Mouse (Mus musculus) cerebellum, postnatal 10 days (tissue): ENCODE measurements around the gene Thrap3.
A peak's percentile ranks its signal among the peaks of the same experiment; 100 is the strongest.

Source experiments
- DNase-seq, 2 experiments: peaks; one replicate each; pipeline ENCODE4 v3.0.0; 2021; ENCODE audit warnings: mixed read lengths in 2 of 2

The Thrap3 gene

GRCm38 (mm10) chr4:126163685-126164084, 38.9 kb downstream of the Thrap3 start:
- DNase-seq: no peak

- DNase-seq: no peak
Observed at GRCm38 (mm10) chr4:126163067-126163659, 39.4 kb downstream of the Thrap3 start, which contains the start of gene Sh3d21. Gene Sh3d21, minus strand, starts transcription at chr4:126163491.

GRCm38 (mm10) chr4:126162544-126163066, 40.0 kb downstream of the Thrap3 start:
- DNase-seq: peak; percentile 87 to 90

DNA sequence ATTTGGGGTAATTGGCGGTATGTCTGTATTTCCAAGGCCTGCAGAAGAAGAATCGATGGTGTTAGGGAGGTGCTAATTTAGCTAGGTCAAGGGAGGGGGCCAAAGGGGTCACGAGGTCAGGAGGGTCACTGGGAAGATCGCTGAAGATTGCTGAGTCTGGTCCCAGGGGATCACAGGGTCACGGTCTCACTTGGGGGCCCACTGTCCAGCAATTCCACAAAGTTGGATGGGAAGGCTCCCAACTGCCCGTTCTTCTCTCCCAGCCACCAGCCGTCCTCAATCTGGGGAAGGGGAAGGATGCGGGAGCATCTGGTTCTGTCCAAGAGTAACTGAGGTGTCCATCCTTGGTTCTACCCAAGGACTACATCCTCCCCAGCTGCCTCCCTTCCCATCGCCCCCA, 40.6 kb downstream of the Thrap3 start:
- DNase-seq: peak in 1 of 2 experiments; percentile 34

DNA sequence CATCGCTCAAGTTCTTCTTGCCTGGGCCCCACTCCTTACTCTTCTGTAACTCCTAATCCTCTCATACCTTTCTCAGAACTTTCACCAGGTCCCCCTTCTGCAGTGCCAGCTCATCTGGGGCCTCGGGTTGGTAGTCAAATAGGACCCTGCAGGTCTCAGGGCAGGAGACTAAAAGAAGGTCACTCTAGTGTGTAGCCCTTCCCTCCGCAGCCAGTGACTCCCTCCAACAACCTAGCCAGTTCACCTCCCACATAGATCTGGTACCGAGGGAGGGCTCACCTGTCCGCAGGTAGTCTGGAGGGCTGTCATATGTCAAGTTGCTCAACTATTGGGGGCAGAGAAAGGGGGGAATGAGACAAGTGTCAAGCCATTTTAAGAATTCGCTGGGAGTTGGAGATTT, 41.1 kb downstream of the Thrap3 start:
- DNase-seq: no peak

GRCm38 (mm10) chr4:126160981-126161380, 41.6 kb downstream of the Thrap3 start:
- DNase-seq: no peak

GRCm38 (mm10) chr4:126159455-126159854, 43.1 kb downstream of the Thrap3 start:
- DNase-seq: peak; percentile 40 to 46

DNA sequence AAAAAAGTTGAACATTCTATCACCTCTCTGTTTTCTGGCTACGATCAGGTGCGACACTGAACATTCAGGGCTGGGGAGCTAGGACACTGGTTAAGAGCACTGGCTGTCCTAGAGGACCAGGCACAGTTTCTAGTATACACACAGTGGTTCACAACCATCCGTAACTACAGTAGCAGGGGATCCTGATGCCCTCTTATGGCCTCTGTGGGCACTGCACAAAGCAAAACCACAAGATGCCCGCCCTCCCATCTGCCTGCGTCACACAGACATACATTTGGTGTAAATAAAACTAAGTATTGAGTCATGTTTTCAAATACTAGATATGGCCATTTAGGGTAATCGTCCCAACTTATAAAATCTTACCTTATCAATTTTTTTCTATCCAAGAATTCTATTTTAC, 45.0 kb downstream of the Thrap3 start:
- no peak for DNase-seq

DNA sequence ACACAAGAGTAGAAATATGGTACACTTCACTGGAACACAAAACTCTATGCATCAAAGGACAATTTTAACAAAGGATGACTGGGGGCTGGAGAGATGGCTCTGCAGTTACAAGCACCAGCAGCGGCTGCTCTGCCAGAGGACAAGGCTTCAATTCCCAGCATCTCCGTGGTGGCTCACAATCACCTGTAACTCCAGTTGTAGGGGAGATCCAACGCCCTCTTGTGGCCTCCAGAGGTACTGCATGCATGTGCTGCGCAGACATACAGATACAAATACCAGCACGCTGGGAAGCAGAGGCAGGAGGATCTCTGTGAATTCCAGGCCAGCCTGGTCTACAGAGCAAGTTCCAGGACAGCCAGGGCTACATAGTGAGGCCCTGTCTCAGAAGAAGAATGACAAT, 45.9 kb downstream of the Thrap3 start:
- DNase-seq: peak; percentile 45 to 51

DNA sequence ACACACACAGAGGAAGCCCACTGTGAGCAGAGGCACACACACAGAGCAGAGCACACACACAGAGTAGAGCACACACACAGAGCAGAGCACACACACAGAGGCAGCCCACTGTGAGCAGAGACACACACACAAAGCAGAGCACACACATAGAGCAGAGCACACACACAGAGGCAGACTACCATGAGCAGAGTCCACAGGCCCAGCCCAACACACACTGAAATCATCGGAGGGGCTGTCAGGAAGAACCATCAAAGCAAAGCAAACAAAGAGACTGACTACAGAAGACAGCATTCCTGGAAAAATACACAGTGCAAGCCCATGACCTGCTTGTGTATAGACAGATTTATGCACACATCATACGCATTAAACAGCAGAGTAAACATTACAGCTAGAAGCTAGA, 46.7 kb downstream of the Thrap3 start:
- DNase-seq: no peak

DNA sequence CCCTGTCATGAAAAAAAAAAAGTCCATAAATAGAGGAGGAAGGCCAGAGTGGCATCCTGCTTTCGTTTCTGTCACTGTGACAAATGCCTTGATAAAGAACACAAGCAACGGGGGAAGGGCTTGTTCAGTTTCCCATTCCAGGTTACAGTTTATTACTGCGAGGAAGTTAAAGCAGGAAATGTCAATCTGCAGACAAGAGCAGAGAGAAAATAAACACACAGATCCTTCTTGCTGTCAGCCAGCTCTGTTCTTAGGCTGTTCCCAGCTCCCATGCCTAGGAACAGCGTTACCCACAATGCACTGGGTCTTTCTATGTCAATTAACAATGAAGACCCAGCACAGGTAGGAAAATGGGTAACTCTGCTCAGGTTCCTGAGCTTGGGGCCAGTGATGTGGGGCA, 47.4 kb downstream of the Thrap3 start:
- no peak for DNase-seq

DNA sequence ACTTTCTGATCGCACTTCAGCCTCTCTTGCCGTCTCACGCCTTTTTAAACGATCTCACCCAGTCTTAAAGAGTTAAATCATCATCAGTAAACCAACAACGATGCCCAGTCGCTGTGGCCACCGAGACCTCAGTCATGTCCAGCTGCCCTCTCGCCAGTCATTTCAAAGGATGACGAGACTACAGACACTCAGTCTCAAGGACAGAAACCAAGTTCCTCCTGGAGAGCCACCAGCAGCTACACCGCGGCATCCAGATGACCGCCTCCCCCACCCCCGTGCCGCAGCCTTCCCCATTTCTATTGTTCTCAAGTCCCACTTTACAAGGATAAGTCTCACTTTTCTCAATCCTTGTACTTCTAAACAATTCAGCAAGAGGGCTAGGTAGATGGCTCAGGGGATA, 49.7 kb downstream of the Thrap3 start:
- DNase-seq: no peak

GRCm38 (mm10) chr4:126151701-126152440, 50.7 kb downstream of the Thrap3 start:
- no peak for DNase-seq

DNA sequence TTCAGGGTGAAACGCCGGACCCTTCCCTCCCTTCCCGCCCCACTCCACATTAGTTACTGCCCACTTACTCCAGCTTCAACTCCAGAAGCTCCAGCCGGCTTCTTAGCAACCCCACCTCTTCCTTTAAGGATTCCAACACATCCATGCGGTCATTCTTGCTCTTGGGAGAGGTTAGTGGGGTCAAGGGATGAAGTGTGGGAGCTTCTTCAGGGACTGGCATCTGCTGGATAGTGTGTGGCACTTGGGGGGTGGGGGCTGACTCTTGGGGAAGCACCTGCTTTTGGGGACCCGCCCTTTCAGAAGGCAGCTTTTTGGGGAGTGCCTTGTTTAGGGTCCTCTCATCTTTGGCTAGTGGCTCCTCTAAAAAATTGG, 51.6 kb downstream of the Thrap3 start:
- no peak for DNase-seq

DNA sequence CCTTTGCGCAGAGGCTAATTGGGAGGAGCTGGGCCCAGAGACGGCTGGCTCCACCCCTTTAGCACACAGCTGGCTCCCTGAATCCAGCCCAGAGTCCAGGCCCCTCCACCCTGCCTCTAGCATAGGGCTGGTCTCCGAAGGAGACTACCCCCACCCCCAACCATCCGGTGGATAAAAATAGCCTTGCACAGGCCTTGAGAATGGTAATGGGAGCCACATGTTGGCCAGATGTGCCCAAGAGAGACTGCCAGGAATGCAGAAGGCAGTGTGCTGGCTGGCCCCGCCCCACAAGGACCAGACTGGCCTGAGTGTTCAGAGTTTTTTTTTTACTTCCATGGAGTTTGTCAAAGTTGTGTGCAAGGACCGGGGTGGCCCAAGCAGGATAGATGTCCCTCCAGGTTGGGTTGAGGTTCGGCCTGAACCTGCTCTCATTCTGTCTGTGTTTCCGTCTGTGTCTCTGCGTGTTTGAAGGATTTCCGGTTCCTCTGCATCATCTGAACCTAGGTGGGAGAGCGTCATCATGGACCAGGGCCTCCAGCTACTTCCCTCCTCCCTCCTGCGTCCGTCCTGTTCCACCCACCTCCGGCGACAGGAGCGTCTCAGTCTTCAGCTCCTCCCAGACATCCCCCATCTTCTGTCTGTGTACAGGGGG, 52.1 kb downstream of the Thrap3 start:
- DNase-seq: no peak

DNA sequence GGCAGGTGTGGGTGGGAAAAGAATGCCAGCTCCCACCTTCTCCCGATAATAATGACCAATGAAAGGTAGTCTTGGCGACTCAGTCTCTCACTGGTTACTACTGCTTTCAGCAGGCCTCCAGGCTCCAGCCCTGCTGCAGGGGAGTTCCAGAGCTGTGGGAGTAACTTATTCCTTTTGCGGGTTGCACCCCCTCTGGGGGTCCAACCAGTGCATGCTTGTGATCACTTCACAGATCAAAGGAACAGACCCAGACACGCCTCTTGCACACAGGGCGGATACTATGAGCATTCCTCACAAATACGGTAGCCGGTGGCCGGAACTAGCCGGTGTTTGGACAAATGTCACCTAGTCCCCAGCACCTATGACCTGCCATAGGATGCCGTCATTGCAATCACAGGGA, 52.8 kb downstream of the Thrap3 start:
- no peak for DNase-seq

GRCm38 (mm10) chr4:126149041-126149676, 53.4 kb downstream of the Thrap3 start:
- peak; percentile 38 to 44 for DNase-seq

GRCm38 (mm10) chr4:126148161-126148961, 54.2 kb downstream of the Thrap3 start:
- DNase-seq: peak in 1 of 2 experiments; percentile 28

GRCm38 (mm10) chr4:126147533-126148160, 54.9 kb downstream of the Thrap3 start, which contains the start of gene Eva1b:
Gene Eva1b, plus strand, starts transcription at chr4:126147744.
- peak; percentile 66 to 70 for DNase-seq

DNA sequence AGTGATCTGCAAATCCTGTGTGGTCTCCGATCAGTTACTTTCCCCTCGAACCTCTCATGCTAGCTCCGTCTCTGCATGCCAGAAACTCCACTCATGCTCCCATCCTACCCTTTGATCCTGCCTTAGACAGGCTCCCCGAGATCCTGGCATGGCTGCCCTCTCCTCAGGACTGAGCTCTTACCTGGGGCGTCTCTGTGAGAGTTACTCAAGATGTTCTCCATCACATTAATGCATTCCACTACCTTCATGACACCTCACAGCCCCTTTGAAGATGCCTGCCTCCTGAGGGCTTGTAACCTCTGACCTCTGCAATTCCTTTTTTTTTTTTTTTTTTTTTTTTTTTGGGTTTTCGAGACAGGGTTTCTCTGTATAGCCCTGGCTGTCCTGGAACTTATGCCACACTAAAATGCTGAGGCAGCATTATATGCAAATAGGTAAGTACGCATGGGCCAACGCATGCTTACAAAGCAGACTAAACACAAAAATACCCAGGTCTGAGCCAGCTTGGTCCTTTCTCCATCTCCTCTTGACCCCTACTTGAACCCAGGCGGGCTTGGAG, 55.5 kb downstream of the Thrap3 start:
- DNase-seq: no peak

GRCm38 (mm10) chr4:126145396-126145795, 57.2 kb downstream of the Thrap3 start:
- DNase-seq: no peak

DNA sequence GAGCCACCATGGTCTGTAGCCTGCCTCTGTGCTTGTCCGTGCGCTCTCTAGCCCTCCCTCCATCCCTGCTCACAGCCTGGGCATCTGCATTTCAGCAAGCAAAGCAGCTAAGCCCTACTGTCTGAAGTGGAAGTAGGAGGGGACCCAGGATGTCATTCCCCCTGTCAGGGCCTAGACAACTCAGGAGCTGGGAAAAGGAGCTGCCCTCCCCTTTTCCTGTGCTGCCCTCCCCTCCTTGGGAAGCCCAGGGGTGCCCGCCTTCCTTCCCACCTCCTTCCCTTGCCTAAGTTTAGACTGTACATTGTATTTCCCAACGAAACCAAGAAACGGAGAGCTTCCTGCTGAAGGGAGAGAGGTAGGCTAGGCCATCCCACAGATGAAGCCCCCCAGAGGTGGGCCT, 61.5 kb downstream of the Thrap3 start:
- no peak for DNase-seq
